Mouse (Mus musculus): ENCODE measurements around the gene Mical3. TPM values are rescaled to one million over a fixed set of nuclear protein-coding genes. Genes with fewer than 3 reads are reported as not detected.

Gene Mical3
- polyA plus RNA-seq, 1 experiment from 2014 or later, result 11.8 TPM

- H3K9me3 ChIP-seq (ENCODE audit: control insufficient read depth, low read length), result no peaks in the 10 kb centered on the region; the same call in 1 of the 2 replicates
- no peaks in the 10 kb centered on the region for H3K27me3 ChIP-seq (ENCODE audit: control insufficient read depth, insufficient read depth, low read length)
- no peaks in the 10 kb centered on the region for H3K36me3 ChIP-seq (ENCODE audit: control insufficient read depth, insufficient read depth, low read length)
- WGBS, result 81% methylated on average over 22 of the region's 22 CpGs
- peaks cover 3% of the 10 kb centered on the region; the same call in 1 of the 2 replicates for H3K4me1 ChIP-seq (ENCODE audit: control insufficient read depth, insufficient read depth, low read length)
- no peak overlapping the region for H3K4me3 ChIP-seq (ENCODE audit: low read depth, low read length)
- DNase-seq (ENCODE audit: low spot score, missing footprints) (no peak), ATAC-seq (ENCODE audit: low FRiP score) (no peak)
- no peak overlapping the region for H3K4me2 ChIP-seq
- H3K9ac ChIP-seq (ENCODE audit: low read length), result no peak overlapping the region
- H3K27ac ChIP-seq (ENCODE audit: low read depth, low read length), result no peak overlapping the region
Observed at GRCm38 (mm10) chr6:121087586-121088245, 43.1 kb downstream of the Mical3 start.

DNA sequence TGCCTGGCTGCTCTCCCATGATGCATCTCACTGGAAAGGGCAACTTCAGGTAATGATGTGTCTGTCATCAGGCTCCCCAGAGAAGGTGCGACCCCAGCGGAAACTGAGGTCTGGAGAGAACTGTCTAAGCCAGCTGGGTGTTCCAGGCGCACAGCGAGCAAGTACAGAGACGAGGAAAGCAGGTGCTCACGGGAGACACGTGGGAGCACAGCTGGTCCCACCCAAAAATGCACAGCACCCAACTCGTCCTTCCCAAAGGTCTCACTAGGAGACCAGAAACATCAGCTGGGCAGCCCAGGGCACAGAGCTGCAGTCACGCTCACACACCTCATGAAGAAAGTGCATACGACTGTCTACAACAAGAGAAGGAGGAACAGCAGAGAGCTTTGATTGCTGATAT is 43.7 kb downstream of the Mical3 start:
- ATAC-seq (ENCODE audit: low FRiP score), result no peak
- peaks cover 3% of the 10 kb centered on the region; the same call in 1 of the 2 replicates for H3K4me1 ChIP-seq (ENCODE audit: control insufficient read depth, insufficient read depth, low read length)
- H3K4me2 ChIP-seq, result no peak overlapping the region
- no peaks in the 10 kb centered on the region; the same call in 1 of the 2 replicates for H3K9me3 ChIP-seq (ENCODE audit: control insufficient read depth, low read length)
- H3K27ac ChIP-seq (ENCODE audit: low read depth, low read length), result no peak overlapping the region
- 86% methylated on average over 10 of the region's 10 CpGs for WGBS
- H3K36me3 ChIP-seq (ENCODE audit: control insufficient read depth, insufficient read depth, low read length), result no peaks in the 10 kb centered on the region
- no peak overlapping the region for H3K4me3 ChIP-seq (ENCODE audit: low read depth, low read length)
- no peak for DNase-seq (ENCODE audit: low spot score, missing footprints)
- no peaks in the 10 kb centered on the region for H3K27me3 ChIP-seq (ENCODE audit: control insufficient read depth, insufficient read depth, low read length)
- H3K9ac ChIP-seq (ENCODE audit: low read length), result no peak overlapping the region

- Histone ChIP-seq H3K4me1 (ENCODE audit: control insufficient read depth, insufficient read depth, low read length) (peaks cover 3% of the 10 kb centered on the region; the same call in 1 of the 2 replicates), H3K27ac (ENCODE audit: low read depth, low read length) (no peak overlapping the region), H3K27me3 (ENCODE audit: control insufficient read depth, insufficient read depth, low read length) (no peaks in the 10 kb centered on the region), H3K9me3 (ENCODE audit: control insufficient read depth, low read length) (no peaks in the 10 kb centered on the region; the same call in 1 of the 2 replicates), H3K4me3 (ENCODE audit: low read depth, low read length) (no peak overlapping the region), H3K4me2 (no peak overlapping the region), H3K9ac (ENCODE audit: low read length) (no peak overlapping the region), H3K36me3 (ENCODE audit: control insufficient read depth, insufficient read depth, low read length) (no peaks in the 10 kb centered on the region)
- DNase-seq (ENCODE audit: low spot score, missing footprints) (no peak), ATAC-seq (ENCODE audit: low FRiP score) (no peak)
- 87% methylated on average over 9 of the region's 9 CpGs for WGBS
Observed at GRCm38 (mm10) chr6:121086226-121086625, 44.6 kb downstream of the Mical3 start.

DNA sequence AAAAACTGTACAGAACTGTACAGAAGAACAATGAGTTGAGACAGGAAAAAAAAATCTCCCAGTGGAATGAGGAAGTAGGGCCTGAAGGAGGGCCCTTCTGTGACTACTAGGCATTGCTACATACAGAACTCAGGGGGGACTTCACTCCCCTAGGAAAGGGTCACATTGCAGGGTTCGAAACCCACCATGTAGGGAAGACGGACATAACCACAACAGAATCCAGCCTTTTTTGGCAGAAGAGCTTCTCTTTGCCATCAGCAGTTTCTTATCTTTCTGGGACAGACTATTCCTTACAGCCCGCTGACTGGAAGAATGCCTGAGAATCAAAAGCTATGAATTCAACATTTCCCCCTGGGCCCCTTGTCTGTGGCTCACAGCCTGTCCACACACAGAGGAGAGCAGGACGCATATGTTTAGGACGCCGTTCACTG is 46.7 kb downstream of the Mical3 start:
- no peak overlapping the region for H3K27ac ChIP-seq (ENCODE audit: low read depth, low read length)
- no peak overlapping the region for H3K4me3 ChIP-seq (ENCODE audit: low read depth, low read length)
- WGBS, result 70% methylated on average over 6 of the region's 6 CpGs
- H3K9ac ChIP-seq (ENCODE audit: low read length), result no peak overlapping the region
- no peaks in the 10 kb centered on the region for H3K36me3 ChIP-seq (ENCODE audit: control insufficient read depth, insufficient read depth, low read length)
- no peaks in the 10 kb centered on the region for H3K27me3 ChIP-seq (ENCODE audit: control insufficient read depth, insufficient read depth, low read length)
- ATAC-seq (ENCODE audit: low FRiP score) (no peak), DNase-seq (ENCODE audit: low spot score, missing footprints) (no peak)
- peaks cover 3% of the 10 kb centered on the region; the same call in 1 of the 2 replicates for H3K4me1 ChIP-seq (ENCODE audit: control insufficient read depth, insufficient read depth, low read length)
- no peak overlapping the region for H3K4me2 ChIP-seq
- no peaks in the 10 kb centered on the region for H3K9me3 ChIP-seq (ENCODE audit: control insufficient read depth, low read length)

GRCm38 (mm10) chr6:121082094-121082473 is 48.7 kb downstream of the Mical3 start:
- 0 out of 2 replicates have a peak, but pooled peaks have one; percentile 6 for ATAC-seq (ENCODE audit: low FRiP score)
- Histone ChIP-seq H3K4me3 (ENCODE audit: low read depth, low read length) (no peak overlapping the region), H3K27me3 (ENCODE audit: control insufficient read depth, insufficient read depth, low read length) (no peaks in the 10 kb centered on the region)

DNA sequence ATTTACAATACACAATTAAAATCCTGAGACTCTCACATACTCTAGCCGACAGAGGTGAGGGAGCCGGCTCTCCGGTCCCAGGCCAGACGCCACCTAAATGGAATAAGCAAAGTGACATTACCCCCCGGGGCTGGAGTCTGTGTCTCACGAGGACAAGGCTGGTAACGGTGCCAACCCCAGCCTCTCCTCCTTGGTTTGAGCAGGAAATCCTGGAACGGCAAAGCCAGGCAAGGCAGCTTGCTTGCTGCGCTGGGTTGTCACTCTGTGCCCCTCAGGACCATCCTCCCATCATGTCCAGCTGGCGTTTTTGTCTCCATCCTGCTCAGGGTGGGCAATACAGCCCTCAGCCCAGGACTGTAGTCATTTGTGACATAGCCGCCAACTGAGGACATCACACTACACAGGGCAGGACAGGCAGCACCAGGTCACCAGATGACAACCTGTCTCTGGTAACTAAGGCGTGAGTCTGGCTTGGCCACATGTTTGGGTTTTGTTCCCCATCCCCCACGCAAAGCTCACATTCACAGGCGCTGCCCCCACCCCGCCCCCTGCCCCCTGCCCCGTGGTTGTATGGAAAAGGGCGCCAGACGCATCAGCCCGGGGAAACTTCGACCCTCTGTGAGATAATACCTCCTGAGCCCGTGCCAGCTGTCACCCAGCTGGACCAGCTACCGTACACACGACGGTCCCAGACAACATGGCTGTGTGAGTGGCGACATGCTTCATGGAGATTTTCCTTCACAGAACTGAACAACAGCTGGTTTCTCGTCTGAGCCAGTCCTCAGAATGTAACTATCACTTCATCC is 49.3 kb downstream of the Mical3 start:
- Histone ChIP-seq H3K4me3 (ENCODE audit: low read depth, low read length) (no peak overlapping the region), H3K9me3 (ENCODE audit: control insufficient read depth, low read length) (no peaks in the 10 kb centered on the region), H3K27ac (ENCODE audit: low read depth, low read length) (no peak overlapping the region), H3K27me3 (ENCODE audit: control insufficient read depth, insufficient read depth, low read length) (no peaks in the 10 kb centered on the region), H3K4me1 (ENCODE audit: control insufficient read depth, insufficient read depth, low read length) (no peaks in the 10 kb centered on the region), H3K9ac (ENCODE audit: low read length) (no peak overlapping the region), H3K4me2 (no peak overlapping the region), H3K36me3 (ENCODE audit: control insufficient read depth, insufficient read depth, low read length) (no peaks in the 10 kb centered on the region)
- ATAC-seq (ENCODE audit: low FRiP score), result peak; percentile 56; the same call in 1 of the 2 replicates
- WGBS, result 69% methylated on average over 26 of the region's 26 CpGs
- no peak for DNase-seq (ENCODE audit: low spot score, missing footprints)

More at GRCm38 (mm10) chr6:121082094-121082473, 48.7 kb downstream of the Mical3 start:
- 89% methylated on average over 10 of the region's 10 CpGs for WGBS
- Histone ChIP-seq H3K4me1 (ENCODE audit: control insufficient read depth, insufficient read depth, low read length) (no peaks in the 10 kb centered on the region), H3K9me3 (ENCODE audit: control insufficient read depth, low read length) (no peaks in the 10 kb centered on the region), H3K9ac (ENCODE audit: low read length) (no peak overlapping the region), H3K36me3 (ENCODE audit: control insufficient read depth, insufficient read depth, low read length) (no peaks in the 10 kb centered on the region), H3K27ac (ENCODE audit: low read depth, low read length) (peak overlapping the region; percentile 1; the same call in 1 of the 2 replicates), H3K4me2 (no peak overlapping the region)
- no peak for DNase-seq (ENCODE audit: low spot score, missing footprints)

DNA sequence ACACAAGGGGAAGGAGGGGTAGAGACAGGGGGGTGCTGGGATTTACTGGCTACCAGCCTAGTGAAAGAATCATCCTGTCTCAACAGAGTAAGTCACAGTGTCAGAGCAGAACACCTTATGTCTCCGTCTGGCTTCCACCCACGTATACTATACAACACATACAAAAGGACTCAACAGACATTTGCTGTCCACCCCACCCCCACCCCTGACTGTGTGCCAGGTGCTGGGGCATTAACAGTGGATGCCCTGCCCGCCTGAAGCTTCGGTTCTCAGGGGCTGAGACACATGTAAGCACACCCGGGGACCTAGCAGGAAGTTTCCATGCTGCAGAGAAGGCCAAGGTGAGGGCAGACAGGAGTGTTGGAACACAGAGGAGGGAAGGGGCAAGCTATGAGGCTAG is 52.6 kb downstream of the Mical3 start:
- Histone ChIP-seq H3K36me3 (ENCODE audit: control insufficient read depth, insufficient read depth, low read length) (no peaks in the 10 kb centered on the region), H3K9ac (ENCODE audit: low read length) (no peak overlapping the region), H3K4me1 (ENCODE audit: control insufficient read depth, insufficient read depth, low read length) (no peaks in the 10 kb centered on the region), H3K9me3 (ENCODE audit: control insufficient read depth, low read length) (no peaks in the 10 kb centered on the region), H3K27ac (ENCODE audit: low read depth, low read length) (no peak overlapping the region), H3K27me3 (ENCODE audit: control insufficient read depth, insufficient read depth, low read length) (no peaks in the 10 kb centered on the region), H3K4me3 (ENCODE audit: low read depth, low read length) (no peak overlapping the region), H3K4me2 (no peak overlapping the region)
- ATAC-seq (ENCODE audit: low FRiP score) (no peak), DNase-seq (ENCODE audit: low spot score, missing footprints) (no peak)
- WGBS, result 93% methylated on average over 5 of the region's 5 CpGs

DNA sequence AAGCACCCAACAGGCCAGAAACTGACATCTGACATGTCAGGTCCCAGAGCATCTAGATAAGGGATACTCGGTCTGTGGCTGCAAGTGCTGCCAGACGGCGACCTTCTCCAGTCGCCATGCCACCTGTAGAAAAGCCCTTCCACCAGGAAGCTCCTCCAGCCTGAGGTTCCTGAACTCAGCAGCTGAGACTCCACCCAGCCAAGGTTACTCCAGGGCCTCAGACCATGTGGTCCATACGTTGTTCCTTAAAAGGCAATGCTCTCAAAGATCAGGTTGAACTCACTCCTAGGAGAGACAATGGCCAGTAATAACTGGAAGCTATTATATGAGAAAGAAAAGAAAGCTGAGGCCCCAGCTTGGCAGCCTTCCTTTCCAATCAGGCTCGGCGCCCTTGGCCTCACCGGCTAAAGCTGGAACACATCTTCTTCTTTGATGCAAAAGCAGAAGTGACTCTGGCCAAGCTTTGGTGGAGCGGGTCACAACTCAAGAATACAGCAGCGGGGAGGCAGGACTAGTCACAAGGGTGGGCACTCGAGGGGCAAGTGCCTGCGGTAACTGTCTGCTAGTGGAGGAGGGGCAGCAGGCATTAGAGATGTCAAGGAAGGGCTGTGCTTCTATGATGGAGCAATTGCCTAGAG is 53.8 kb downstream of the Mical3 start:
- no peaks in the 10 kb centered on the region for H3K9me3 ChIP-seq (ENCODE audit: control insufficient read depth, low read length)
- H3K4me3 ChIP-seq (ENCODE audit: low read depth, low read length), result no peak overlapping the region
- no peaks in the 10 kb centered on the region for H3K4me1 ChIP-seq (ENCODE audit: control insufficient read depth, insufficient read depth, low read length)
- 91% methylated on average over 12 of the region's 12 CpGs for WGBS
- no peaks in the 10 kb centered on the region for H3K27me3 ChIP-seq (ENCODE audit: control insufficient read depth, insufficient read depth, low read length)
- ATAC-seq (ENCODE audit: low FRiP score) (no peak), DNase-seq (ENCODE audit: low spot score, missing footprints) (no peak)
- H3K36me3 ChIP-seq (ENCODE audit: control insufficient read depth, insufficient read depth, low read length), result no peaks in the 10 kb centered on the region
- H3K4me2 ChIP-seq, result no peak overlapping the region
- H3K27ac ChIP-seq (ENCODE audit: low read depth, low read length), result no peak overlapping the region
- no peak overlapping the region for H3K9ac ChIP-seq (ENCODE audit: low read length)

- H3K9me3 ChIP-seq (ENCODE audit: control insufficient read depth, low read length), result no peaks in the 10 kb centered on the region
- no peak overlapping the region for H3K9ac ChIP-seq (ENCODE audit: low read length)
- no peaks in the 10 kb centered on the region for H3K36me3 ChIP-seq (ENCODE audit: control insufficient read depth, insufficient read depth, low read length)
- no peak overlapping the region for H3K4me3 ChIP-seq (ENCODE audit: low read depth, low read length)
- no peak overlapping the region for H3K4me2 ChIP-seq
- ATAC-seq (ENCODE audit: low FRiP score) (no peak), DNase-seq (ENCODE audit: low spot score, missing footprints) (no peak)
- no peaks in the 10 kb centered on the region for H3K27me3 ChIP-seq (ENCODE audit: control insufficient read depth, insufficient read depth, low read length)
- no peak overlapping the region for H3K27ac ChIP-seq (ENCODE audit: low read depth, low read length)
- 93% methylated on average over 1 of the region's 1 CpGs for WGBS
- H3K4me1 ChIP-seq (ENCODE audit: control insufficient read depth, insufficient read depth, low read length), result no peaks in the 10 kb centered on the region
Observed at GRCm38 (mm10) chr6:121075763-121076162, 55.0 kb downstream of the Mical3 start.

Data from midbrain, embryonic 11.5 days (tissue).